Mouse (Mus musculus) heart, postnatal 0 days (tissue): ENCODE data around the gene Rpn1.
A peak's percentile ranks its signal among the peaks of the same experiment; 100 is the strongest.

ENCODE experiments used
- CTCF ChIP-seq: IDR thresholded peaks from 2 replicates; pipeline ENCODE4 v1.5.1; 2016; ENCODE audit warnings: antibody characterized with exemption, control low read depth, low read depth
- EP300 ChIP-seq: IDR thresholded peaks from 2 replicates; pipeline ENCODE4 v1.6.1; 2016; ENCODE audit warnings: antibody characterized with exemption, low read depth

GRCm38 (mm10) chr6:88044577-88045405, 39.5 kb upstream of the Rpn1 start, which contains the start of gene Rab7:
- no peak for TF ChIP-seq CTCF
- TF ChIP-seq EP300 = peak; percentile 83
